Mouse (Mus musculus): ENCODE data around the gene C6. TPM values are rescaled to one million over a fixed set of nuclear protein-coding genes. Genes with fewer than 3 reads are reported as not detected.

C6 gene
- not detected in 2 replicates for polyA plus RNA-seq (2014; fragmentation: Nextera tagmentation; extraction: Ambion mirVana)

DNA sequence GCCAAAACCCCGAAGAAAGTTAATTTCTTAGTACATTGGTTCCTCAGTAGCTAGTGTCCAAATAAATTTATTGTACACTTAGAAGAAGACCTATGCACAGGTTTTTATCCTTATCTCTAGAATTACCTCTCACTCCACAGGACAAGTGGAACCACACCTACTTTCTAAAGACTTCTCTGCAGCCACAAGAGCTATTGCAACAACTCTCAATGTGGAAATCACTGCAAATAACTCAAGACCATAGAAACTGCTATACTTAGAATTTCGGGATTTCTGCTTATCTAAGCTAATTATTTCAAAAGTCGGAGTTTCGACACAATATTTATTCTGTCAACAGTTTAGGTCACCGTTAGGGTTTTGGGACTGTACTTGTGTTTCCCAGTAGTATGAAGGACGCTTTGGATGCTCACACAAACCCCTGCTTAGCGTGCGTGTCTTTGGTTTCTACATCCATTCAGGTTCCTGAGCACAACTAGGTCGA lies at the start of gene C6:
C6 (plus strand) TSS at position 346 of the 481 bp plus-strand sequence.
- Histone ChIP-seq H3K36me3 (replicated peaks; ENCODE audit: control insufficient read depth, insufficient read depth) (no peaks in the 10 kb centered on the region), H3K4me1 (replicated peaks; ENCODE audit: control insufficient read depth, insufficient read depth, low read length) (no peaks in the 10 kb centered on the region)
- ATAC-seq (ENCODE audit: low FRiP score): no peak

DNA sequence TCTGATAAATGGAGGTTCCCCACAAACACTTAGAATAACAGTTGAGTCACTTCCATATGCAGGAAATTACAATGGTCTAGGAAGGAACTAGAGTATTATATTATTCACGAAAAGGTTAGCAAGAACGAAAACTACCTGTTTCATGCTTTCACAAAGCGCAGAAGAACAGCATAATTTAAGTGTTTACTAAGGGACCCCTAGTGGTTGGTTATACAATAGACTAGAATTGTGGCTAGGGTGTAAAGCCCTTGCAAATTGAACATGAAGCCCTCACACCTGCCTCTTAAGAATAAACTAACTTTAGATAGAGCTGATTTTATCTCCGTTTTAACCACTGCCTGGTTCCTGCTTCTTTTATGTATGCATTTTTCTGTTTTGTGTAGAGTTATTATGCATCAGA lies 29.4 kb upstream of the C6 start:
- 86% methylated on average over 4 of the region's 4 CpGs for WGBS

More for the DNA sequence above, at the start of gene C6:
- Histone ChIP-seq H3K9ac (no peak within 1 kb of the TSS), H3K9me3 (ENCODE audit: control insufficient read depth, low read length) (no peaks in the 10 kb centered on the region), H3K4me3 (replicated peaks; ENCODE audit: low read length) (no peak within 1 kb of the TSS), H3K4me2 (replicated peaks) (no peak within 1 kb of the TSS), H3K27me3 (ENCODE audit: control insufficient read depth, insufficient read depth, low read length) (no peaks in the 10 kb centered on the region), H3K27ac (no peak within 1 kb of the TSS)
- 90% methylated on average over 9 of the region's 9 CpGs for WGBS
- no peak for DNase-seq (ENCODE audit: low spot score)

DNA sequence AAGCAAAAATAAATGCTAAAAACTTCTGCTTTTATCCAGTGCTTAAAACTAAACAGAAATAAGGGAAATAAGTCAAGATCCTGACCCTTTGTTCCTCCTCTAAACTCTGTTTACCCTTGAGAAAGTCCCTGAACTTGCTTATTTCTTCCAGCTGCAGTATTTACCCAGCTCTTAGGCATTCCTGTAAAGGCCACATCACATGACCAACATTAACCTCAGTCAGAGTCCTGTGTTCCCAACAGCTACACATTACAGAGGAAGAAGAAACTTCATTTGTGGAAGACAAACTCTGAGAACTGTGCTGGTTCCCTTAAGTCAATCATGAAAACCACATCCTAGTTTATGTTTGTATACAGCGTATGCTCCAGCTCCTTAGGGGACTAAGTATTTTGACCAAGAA lies 7.2 kb downstream of the C6 start:
- H3K36me3 ChIP-seq (replicated peaks; ENCODE audit: control insufficient read depth, insufficient read depth): no peaks in the 10 kb centered on the region
- no peaks in the 10 kb centered on the region for H3K4me1 ChIP-seq (replicated peaks; ENCODE audit: control insufficient read depth, insufficient read depth, low read length)
- no peak overlapping the region for H3K9ac ChIP-seq
- no peak overlapping the region for H3K4me2 ChIP-seq (replicated peaks)
- no peak overlapping the region for H3K27ac ChIP-seq
- no peak for DNase-seq (ENCODE audit: low spot score)
- ATAC-seq (ENCODE audit: low FRiP score): no peak
- H3K4me3 ChIP-seq (replicated peaks; ENCODE audit: low read length): no peak overlapping the region
- 92% methylated on average over 1 of the region's 1 CpGs for WGBS
- no peaks in the 10 kb centered on the region for H3K9me3 ChIP-seq (ENCODE audit: control insufficient read depth, low read length)
- H3K27me3 ChIP-seq (ENCODE audit: control insufficient read depth, insufficient read depth, low read length): no peaks in the 10 kb centered on the region

More for the DNA sequence above, 29.4 kb upstream of the C6 start:
- no peaks in the 10 kb centered on the region for H3K4me1 ChIP-seq (replicated peaks; ENCODE audit: control insufficient read depth, insufficient read depth, low read length)
- peaks cover 15% of the 10 kb centered on the region; the same call in 1 of the 2 replicates for H3K9me3 ChIP-seq (ENCODE audit: control insufficient read depth, low read length)
- ATAC-seq (ENCODE audit: low FRiP score) (no peak), DNase-seq (ENCODE audit: low spot score) (no peak)
- no peak overlapping the region for H3K27ac ChIP-seq
- no peaks in the 10 kb centered on the region for H3K36me3 ChIP-seq (replicated peaks; ENCODE audit: control insufficient read depth, insufficient read depth)
- no peak overlapping the region for H3K9ac ChIP-seq
- H3K4me2 ChIP-seq (replicated peaks): no peak overlapping the region
- H3K27me3 ChIP-seq (ENCODE audit: control insufficient read depth, insufficient read depth, low read length): no peaks in the 10 kb centered on the region
- H3K4me3 ChIP-seq (replicated peaks; ENCODE audit: low read length): no peak overlapping the region

DNA sequence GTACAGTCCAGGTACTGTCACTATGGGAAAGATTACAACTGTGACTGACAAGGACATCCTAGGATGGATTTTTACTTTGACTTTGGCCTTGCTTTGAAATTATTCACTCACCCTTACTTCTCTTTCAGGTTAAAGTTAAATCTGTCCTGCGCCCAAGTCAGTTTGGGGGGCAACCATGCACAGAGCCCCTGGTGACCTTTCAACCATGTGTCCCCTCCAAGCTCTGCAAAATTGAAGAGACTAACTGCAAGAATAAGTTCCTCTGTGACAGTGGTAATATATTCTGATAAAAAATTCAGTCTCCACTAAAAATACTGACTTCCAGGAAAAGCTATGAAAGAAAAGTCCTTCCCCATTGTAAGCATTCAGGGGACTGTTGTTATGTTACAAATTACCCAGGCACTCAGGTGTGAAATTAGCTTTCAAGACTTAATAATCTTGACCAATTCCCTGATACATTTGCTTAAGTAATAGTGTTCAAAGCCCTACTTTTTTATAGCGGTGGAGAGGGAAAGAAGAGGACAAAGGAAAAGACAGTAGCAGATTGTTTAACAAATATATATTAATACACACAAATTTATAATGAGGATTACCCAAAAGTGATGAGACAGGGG lies 8.1 kb downstream of the C6 start:
- Histone ChIP-seq H3K27ac (no peak overlapping the region), H3K9me3 (ENCODE audit: control insufficient read depth, low read length) (no peaks in the 10 kb centered on the region), H3K4me1 (replicated peaks; ENCODE audit: control insufficient read depth, insufficient read depth, low read length) (no peaks in the 10 kb centered on the region), H3K4me2 (replicated peaks) (no peak overlapping the region), H3K9ac (no peak overlapping the region), H3K36me3 (replicated peaks; ENCODE audit: control insufficient read depth, insufficient read depth) (no peaks in the 10 kb centered on the region), H3K27me3 (ENCODE audit: control insufficient read depth, insufficient read depth, low read length) (no peaks in the 10 kb centered on the region), H3K4me3 (replicated peaks; ENCODE audit: low read length) (no peak overlapping the region)
- WGBS: 68% methylated on average over 2 of the region's 2 CpGs
- ATAC-seq (ENCODE audit: low FRiP score): no peak
- no peak for DNase-seq (ENCODE audit: low spot score)

DNA sequence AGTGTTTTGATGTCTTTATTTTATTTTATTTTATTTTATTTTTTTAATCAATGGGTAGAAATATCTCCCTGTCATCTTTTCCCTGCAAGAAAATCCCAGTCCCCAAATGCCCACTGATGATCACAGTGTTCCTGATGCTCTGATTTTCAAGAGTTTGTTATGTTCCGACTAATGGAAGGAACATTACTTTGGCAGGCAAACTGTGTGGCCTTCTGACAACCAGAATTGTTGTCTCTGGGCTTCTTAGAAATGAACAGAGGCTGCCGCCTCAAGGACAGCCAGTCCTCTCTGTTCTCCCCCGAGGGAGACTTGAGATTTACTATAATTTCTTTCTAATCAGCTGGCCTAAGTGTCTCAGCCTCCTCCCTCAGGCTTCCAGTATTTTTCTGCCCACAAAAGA lies 20.7 kb downstream of the C6 start:
- H3K4me3 ChIP-seq (replicated peaks; ENCODE audit: low read length): no peak overlapping the region
- WGBS: 90% methylated on average over 3 of the region's 3 CpGs
- ATAC-seq (ENCODE audit: low FRiP score) (no peak), DNase-seq (ENCODE audit: low spot score) (no peak)
- no peaks in the 10 kb centered on the region for H3K36me3 ChIP-seq (replicated peaks; ENCODE audit: control insufficient read depth, insufficient read depth)
- H3K27me3 ChIP-seq (ENCODE audit: control insufficient read depth, insufficient read depth, low read length): no peaks in the 10 kb centered on the region
- no peaks in the 10 kb centered on the region for H3K9me3 ChIP-seq (ENCODE audit: control insufficient read depth, low read length)
- H3K4me2 ChIP-seq (replicated peaks): no peak overlapping the region
- no peaks in the 10 kb centered on the region for H3K4me1 ChIP-seq (replicated peaks; ENCODE audit: control insufficient read depth, insufficient read depth, low read length)
- no peak overlapping the region for H3K27ac ChIP-seq
- no peak overlapping the region for H3K9ac ChIP-seq

DNA sequence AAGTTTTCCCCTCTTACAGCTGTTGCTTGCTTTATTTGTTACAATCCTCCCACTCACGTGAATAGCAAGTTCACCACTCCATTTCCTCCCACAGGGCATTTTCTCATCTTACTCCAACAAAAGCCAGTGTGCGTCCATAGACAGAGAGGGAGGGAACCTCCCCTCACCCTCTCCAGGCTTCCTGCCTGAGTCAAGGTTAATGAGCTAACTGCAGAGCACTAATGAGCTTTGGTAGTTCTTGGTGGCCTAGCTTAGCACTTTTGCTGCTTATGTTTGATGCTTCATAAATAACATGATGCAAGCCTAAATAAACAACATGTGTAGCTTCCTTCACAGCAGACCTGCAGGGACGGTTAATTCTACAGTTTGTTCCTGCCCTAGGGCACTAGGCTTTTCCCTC lies 63.4 kb downstream of the C6 start:
- ATAC-seq (ENCODE audit: low FRiP score): no peak

DNA sequence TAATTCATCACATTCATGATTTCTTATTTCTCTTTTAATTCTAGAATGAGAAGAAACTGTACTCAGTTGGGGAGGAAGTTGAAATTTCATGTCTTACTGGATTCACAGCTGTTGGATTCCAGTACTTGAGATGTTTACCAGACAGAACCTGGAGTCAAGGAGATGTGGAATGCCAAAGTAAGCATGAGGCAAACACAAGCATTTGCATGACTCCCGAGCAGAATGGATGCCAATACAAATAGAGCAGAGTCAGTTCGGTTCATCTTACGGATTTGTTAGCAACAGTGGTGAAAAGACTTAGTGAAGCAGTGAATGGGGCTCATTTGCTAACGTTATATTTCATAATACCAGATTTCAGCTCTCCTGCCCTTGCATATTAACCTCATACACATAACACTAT lies 69.9 kb downstream of the C6 start:
- WGBS: 73% methylated on average over 4 of the region's 4 CpGs
- Histone ChIP-seq H3K4me3 (replicated peaks; ENCODE audit: low read length) (no peak overlapping the region), H3K27me3 (ENCODE audit: control insufficient read depth, insufficient read depth, low read length) (no peaks in the 10 kb centered on the region), H3K36me3 (replicated peaks; ENCODE audit: control insufficient read depth, insufficient read depth) (no peaks in the 10 kb centered on the region), H3K9ac (no peak overlapping the region), H3K9me3 (ENCODE audit: control insufficient read depth, low read length) (no peaks in the 10 kb centered on the region), H3K4me2 (replicated peaks) (no peak overlapping the region), H3K27ac (no peak overlapping the region), H3K4me1 (replicated peaks; ENCODE audit: control insufficient read depth, insufficient read depth, low read length) (no peaks in the 10 kb centered on the region)
- DNase-seq (ENCODE audit: low spot score) (no peak), ATAC-seq (ENCODE audit: low FRiP score) (no peak)

More for the DNA sequence above, 63.4 kb downstream of the C6 start:
- no peak for DNase-seq (ENCODE audit: low spot score)
- no peaks in the 10 kb centered on the region for H3K36me3 ChIP-seq (replicated peaks; ENCODE audit: control insufficient read depth, insufficient read depth)
- H3K4me1 ChIP-seq (replicated peaks; ENCODE audit: control insufficient read depth, insufficient read depth, low read length): no peaks in the 10 kb centered on the region
- WGBS: 47% methylated on average over 3 of the region's 3 CpGs
- H3K9ac ChIP-seq: no peak overlapping the region
- no peaks in the 10 kb centered on the region for H3K27me3 ChIP-seq (ENCODE audit: control insufficient read depth, insufficient read depth, low read length)
- H3K9me3 ChIP-seq (ENCODE audit: control insufficient read depth, low read length): no peaks in the 10 kb centered on the region
- no peak overlapping the region for H3K4me3 ChIP-seq (replicated peaks; ENCODE audit: low read length)
- H3K4me2 ChIP-seq (replicated peaks): no peak overlapping the region
- no peak overlapping the region for H3K27ac ChIP-seq

DNA sequence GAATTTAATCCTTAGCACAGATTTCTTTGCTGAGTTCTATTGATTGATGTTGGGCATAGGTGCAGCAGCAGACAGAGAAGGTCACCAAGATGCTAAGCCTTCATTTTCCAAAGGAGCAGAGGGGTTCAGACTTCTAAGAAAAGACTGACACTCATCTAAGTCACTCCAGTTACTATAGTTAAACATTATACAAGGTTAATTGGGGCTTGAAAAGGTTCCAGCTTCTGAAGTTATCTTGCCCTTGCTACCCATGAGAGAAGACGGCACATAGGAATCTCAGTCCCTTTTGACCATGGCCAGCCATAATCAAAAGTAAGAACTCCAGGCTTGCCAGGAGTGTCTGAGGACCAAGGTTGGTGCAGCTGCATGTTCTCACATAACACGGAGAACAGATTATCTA lies 77.3 kb downstream of the C6 start:
- no peaks in the 10 kb centered on the region for H3K9me3 ChIP-seq (ENCODE audit: control insufficient read depth, low read length)
- no peaks in the 10 kb centered on the region for H3K27me3 ChIP-seq (ENCODE audit: control insufficient read depth, insufficient read depth, low read length)
- H3K27ac ChIP-seq: no peak overlapping the region
- H3K36me3 ChIP-seq (replicated peaks; ENCODE audit: control insufficient read depth, insufficient read depth): no peaks in the 10 kb centered on the region
- H3K4me3 ChIP-seq (replicated peaks; ENCODE audit: low read length): no peak overlapping the region
- WGBS: 89% methylated on average over 2 of the region's 2 CpGs
- H3K4me2 ChIP-seq (replicated peaks): no peak overlapping the region
- DNase-seq (ENCODE audit: low spot score) (no peak), ATAC-seq (ENCODE audit: low FRiP score) (no peak)
- H3K9ac ChIP-seq: no peak overlapping the region
- no peaks in the 10 kb centered on the region for H3K4me1 ChIP-seq (replicated peaks; ENCODE audit: control insufficient read depth, insufficient read depth, low read length)

DNA sequence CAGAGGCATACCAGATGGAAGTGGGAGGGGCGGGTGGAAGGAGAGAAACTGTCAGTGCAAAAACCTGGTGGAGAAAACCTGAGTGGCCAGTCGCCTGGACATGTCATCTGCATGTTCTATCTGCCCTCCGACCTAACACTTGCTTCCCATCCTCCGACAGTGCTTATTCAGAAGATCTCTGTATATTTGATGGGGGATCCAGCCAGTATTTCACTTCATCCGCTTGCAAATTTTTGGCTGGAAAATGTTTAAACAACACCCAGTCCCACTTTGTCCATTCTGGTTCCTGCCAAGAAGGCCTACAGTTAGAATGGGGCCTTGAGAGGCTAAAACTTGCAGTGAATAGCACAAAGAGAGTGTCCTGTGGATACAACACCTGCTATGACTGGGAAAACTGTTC lies 81.2 kb downstream of the C6 start:
- DNase-seq (ENCODE audit: low spot score) (no peak), ATAC-seq (ENCODE audit: low FRiP score) (no peak)
- H3K9me3 ChIP-seq (ENCODE audit: control insufficient read depth, low read length): no peaks in the 10 kb centered on the region
- H3K4me1 ChIP-seq (replicated peaks; ENCODE audit: control insufficient read depth, insufficient read depth, low read length): no peaks in the 10 kb centered on the region
- no peak overlapping the region for H3K4me2 ChIP-seq (replicated peaks)
- no peak overlapping the region for H3K27ac ChIP-seq
- no peaks in the 10 kb centered on the region for H3K27me3 ChIP-seq (ENCODE audit: control insufficient read depth, insufficient read depth, low read length)
- no peak overlapping the region for H3K4me3 ChIP-seq (replicated peaks; ENCODE audit: low read length)
- 87% methylated on average over 5 of the region's 5 CpGs for WGBS
- H3K36me3 ChIP-seq (replicated peaks; ENCODE audit: control insufficient read depth, insufficient read depth): no peaks in the 10 kb centered on the region
- no peak overlapping the region for H3K9ac ChIP-seq

DNA sequence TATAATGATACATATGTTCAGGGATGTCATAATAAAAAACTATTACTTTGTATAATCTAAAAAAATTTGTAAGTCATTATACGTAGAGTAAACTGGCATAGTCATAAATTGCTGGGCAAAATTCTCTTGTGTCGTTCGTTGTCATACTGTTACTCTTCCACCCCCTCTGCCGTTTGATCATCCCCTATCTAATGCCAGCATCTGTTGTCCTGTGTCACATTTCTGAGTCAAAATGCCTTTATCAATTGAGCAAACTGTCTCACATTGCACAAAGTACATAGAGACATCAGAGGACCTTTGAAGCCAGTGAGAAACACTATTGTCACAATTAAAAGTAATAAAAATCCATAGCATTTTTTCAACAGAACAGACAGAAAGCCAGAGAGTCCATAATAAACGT lies 88.0 kb downstream of the C6 start:
- Histone ChIP-seq H3K4me3 (replicated peaks; ENCODE audit: low read length) (no peak overlapping the region), H3K4me1 (replicated peaks; ENCODE audit: control insufficient read depth, insufficient read depth, low read length) (no peaks in the 10 kb centered on the region), H3K36me3 (replicated peaks; ENCODE audit: control insufficient read depth, insufficient read depth) (no peaks in the 10 kb centered on the region), H3K27ac (no peak overlapping the region), H3K27me3 (ENCODE audit: control insufficient read depth, insufficient read depth, low read length) (no peaks in the 10 kb centered on the region), H3K9ac (no peak overlapping the region), H3K9me3 (ENCODE audit: control insufficient read depth, low read length) (no peaks in the 10 kb centered on the region), H3K4me2 (replicated peaks) (no peak overlapping the region)
- no peak for ATAC-seq (ENCODE audit: low FRiP score)
- no peak for DNase-seq (ENCODE audit: low spot score)
- WGBS: 94% methylated on average over 5 of the region's 5 CpGs

Measured in hindbrain, embryonic 14.5 days (tissue).